Mouse (Mus musculus): ENCODE results near the gene Rnaset2a. TPM values are rescaled to one million over a fixed set of nuclear protein-coding genes. Genes with fewer than 3 reads are reported as not detected.
"Not testable (repeated sequence)": the region's sequence is repeated elsewhere in the genome, so short reads cannot be mapped to it uniquely, and the experiment has no call there.

The Rnaset2a gene
- polyA plus RNA-seq, 1 experiment from 2014 or later: 14.9 TPM

DNA sequence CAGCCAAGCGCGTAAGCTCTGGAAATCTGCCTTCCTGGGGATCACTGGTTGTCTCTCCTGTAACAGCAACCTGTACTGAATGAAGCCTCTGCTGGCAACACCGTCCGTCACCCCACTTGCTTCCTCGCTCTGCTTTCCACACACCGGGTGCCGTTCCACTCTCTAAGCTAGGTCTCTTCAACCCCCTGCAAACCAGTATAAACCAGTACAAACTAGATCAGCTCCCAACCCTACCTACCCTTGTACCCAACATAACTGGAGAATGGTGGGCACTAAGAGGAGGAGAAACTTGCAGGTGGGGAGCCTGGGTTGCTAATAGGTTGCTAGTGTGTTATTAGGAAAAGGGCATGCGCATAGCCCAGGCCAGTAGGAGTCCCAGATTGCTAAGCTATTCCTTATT lies 8.1 kb upstream of the Rnaset2a start:
- DNase-seq (ENCODE audit: low spot score); H3K4me2 ChIP-seq (replicated peaks; ENCODE audit: low read depth, low read length); H3K4me3 ChIP-seq (ENCODE audit: low read depth, low read length); H3K27ac ChIP-seq (ENCODE audit: low read depth, low read length); ATAC-seq (ENCODE audit: low FRiP score); H3K9ac ChIP-seq (ENCODE audit: low read depth, low read length); H3K27me3 ChIP-seq (ENCODE audit: control insufficient read depth, insufficient read depth, low read length); H3K36me3 ChIP-seq (ENCODE audit: control insufficient read depth, insufficient read depth, low read length); H3K4me1 ChIP-seq (replicated peaks; ENCODE audit: control insufficient read depth, insufficient read depth, low read length); H3K9me3 ChIP-seq (ENCODE audit: control insufficient read depth, low read length): not testable (repeated sequence)
- WGBS: no CpG with 5 or more reads among the region's 8 CpGs

- not testable (repeated sequence) for H3K4me3 ChIP-seq (ENCODE audit: low read depth, low read length); ATAC-seq (ENCODE audit: low FRiP score); H3K36me3 ChIP-seq (ENCODE audit: control insufficient read depth, insufficient read depth, low read length); H3K9ac ChIP-seq (ENCODE audit: low read depth, low read length); H3K4me2 ChIP-seq (replicated peaks; ENCODE audit: low read depth, low read length); DNase-seq (ENCODE audit: low spot score); H3K4me1 ChIP-seq (replicated peaks; ENCODE audit: control insufficient read depth, insufficient read depth, low read length); H3K27me3 ChIP-seq (ENCODE audit: control insufficient read depth, insufficient read depth, low read length); H3K27ac ChIP-seq (ENCODE audit: low read depth, low read length); H3K9me3 ChIP-seq (ENCODE audit: control insufficient read depth, low read length)
- WGBS: 94% methylated on average over 7 of the region's 7 CpGs
Measured at GRCm38 (mm10) chr17:8155010-8155409, 7.1 kb upstream of the Rnaset2a start.

GRCm38 (mm10) chr17:8146931-8147330 lies 966 bp downstream of the Rnaset2a start:
- not testable (repeated sequence) for H3K9me3 ChIP-seq (ENCODE audit: control insufficient read depth, low read length); H3K4me1 ChIP-seq (replicated peaks; ENCODE audit: control insufficient read depth, insufficient read depth, low read length); H3K27me3 ChIP-seq (ENCODE audit: control insufficient read depth, insufficient read depth, low read length); H3K36me3 ChIP-seq (ENCODE audit: control insufficient read depth, insufficient read depth, low read length); H3K27ac ChIP-seq (ENCODE audit: low read depth, low read length)
- ATAC-seq (ENCODE audit: low FRiP score) (0 out of 2 replicates have a peak, but pooled peaks have one; percentile 19), DNase-seq (ENCODE audit: low spot score) (peak; percentile 6)
- H3K4me2 ChIP-seq (replicated peaks; ENCODE audit: low read depth, low read length): peak overlapping the region; percentile 39
- peak overlapping the region; percentile 39 for H3K4me3 ChIP-seq (ENCODE audit: low read depth, low read length)
- peak overlapping the region; percentile 59; the same call in 1 of the 2 replicates for H3K9ac ChIP-seq (ENCODE audit: low read depth, low read length)
- 34% methylated on average over 5 of the region's 5 CpGs for WGBS

DNA sequence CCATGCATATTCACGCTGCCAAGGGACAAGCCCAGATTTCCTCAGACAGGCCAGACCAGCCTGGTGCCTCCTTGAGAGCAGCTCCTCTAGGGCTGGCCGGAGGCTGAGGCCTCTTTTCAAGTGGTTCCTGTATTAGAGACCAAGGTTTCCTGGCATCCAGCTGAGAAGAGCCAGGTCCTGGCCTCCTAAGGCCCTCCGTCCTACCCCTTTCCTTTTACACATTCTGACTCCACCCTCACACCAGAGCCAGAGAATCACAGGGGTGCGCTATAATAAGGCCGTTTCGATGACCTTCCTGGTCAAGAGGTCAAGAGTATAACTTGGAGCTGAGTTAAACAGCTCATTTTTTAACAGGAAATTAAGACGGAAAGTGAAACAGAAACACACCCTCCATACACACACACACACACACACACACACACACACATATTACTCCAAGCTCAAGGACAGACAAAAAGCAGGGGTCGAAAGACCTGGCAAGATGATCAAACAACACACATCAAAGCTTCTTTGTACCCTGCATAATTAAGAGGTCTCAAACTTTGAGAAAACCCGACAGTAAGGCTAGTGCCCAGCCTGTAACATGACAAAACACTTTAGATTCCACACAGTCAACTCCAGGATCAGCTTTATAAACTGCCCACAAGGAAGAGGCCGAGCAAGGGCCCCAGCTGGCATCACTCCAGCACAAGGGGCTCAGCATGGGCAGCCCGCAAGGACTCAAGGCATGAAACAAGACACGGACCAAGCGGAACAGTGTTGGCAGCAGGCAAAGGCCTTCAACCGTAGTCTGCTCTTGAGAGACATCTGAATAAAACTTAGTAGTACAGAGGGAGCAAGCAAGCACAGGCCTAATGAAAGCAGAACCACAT lies 3.9 kb downstream of the Rnaset2a start:
- not testable (repeated sequence) for H3K27me3 ChIP-seq (ENCODE audit: control insufficient read depth, insufficient read depth, low read length); H3K9me3 ChIP-seq (ENCODE audit: control insufficient read depth, low read length); DNase-seq (ENCODE audit: low spot score); H3K4me3 ChIP-seq (ENCODE audit: low read depth, low read length); H3K4me2 ChIP-seq (replicated peaks; ENCODE audit: low read depth, low read length); H3K4me1 ChIP-seq (replicated peaks; ENCODE audit: control insufficient read depth, insufficient read depth, low read length); H3K27ac ChIP-seq (ENCODE audit: low read depth, low read length); H3K9ac ChIP-seq (ENCODE audit: low read depth, low read length); ATAC-seq (ENCODE audit: low FRiP score); H3K36me3 ChIP-seq (ENCODE audit: control insufficient read depth, insufficient read depth, low read length)
- WGBS: 64% methylated on average over 12 of the region's 14 CpGs

- not testable (repeated sequence) for H3K9ac ChIP-seq (ENCODE audit: low read depth, low read length); DNase-seq (ENCODE audit: low spot score); H3K9me3 ChIP-seq (ENCODE audit: control insufficient read depth, low read length); H3K27me3 ChIP-seq (ENCODE audit: control insufficient read depth, insufficient read depth, low read length); H3K27ac ChIP-seq (ENCODE audit: low read depth, low read length); H3K4me2 ChIP-seq (replicated peaks; ENCODE audit: low read depth, low read length); H3K4me1 ChIP-seq (replicated peaks; ENCODE audit: control insufficient read depth, insufficient read depth, low read length); H3K4me3 ChIP-seq (ENCODE audit: low read depth, low read length); ATAC-seq (ENCODE audit: low FRiP score); H3K36me3 ChIP-seq (ENCODE audit: control insufficient read depth, insufficient read depth, low read length)
- WGBS: 83% methylated on average over 3 of the region's 3 CpGs
Measured at GRCm38 (mm10) chr17:8140210-8140609, 7.7 kb downstream of the Rnaset2a start.

GRCm38 (mm10) chr17:8138116-8138515 lies 9.8 kb downstream of the Rnaset2a start:
- not testable (repeated sequence) for ATAC-seq (ENCODE audit: low FRiP score); DNase-seq (ENCODE audit: low spot score); H3K4me1 ChIP-seq (replicated peaks; ENCODE audit: control insufficient read depth, insufficient read depth, low read length); H3K4me2 ChIP-seq (replicated peaks; ENCODE audit: low read depth, low read length); H3K36me3 ChIP-seq (ENCODE audit: control insufficient read depth, insufficient read depth, low read length); H3K4me3 ChIP-seq (ENCODE audit: low read depth, low read length); H3K27ac ChIP-seq (ENCODE audit: low read depth, low read length); H3K9ac ChIP-seq (ENCODE audit: low read depth, low read length); H3K27me3 ChIP-seq (ENCODE audit: control insufficient read depth, insufficient read depth, low read length); H3K9me3 ChIP-seq (ENCODE audit: control insufficient read depth, low read length)
- WGBS: 96% methylated on average over 5 of the region's 5 CpGs

DNA sequence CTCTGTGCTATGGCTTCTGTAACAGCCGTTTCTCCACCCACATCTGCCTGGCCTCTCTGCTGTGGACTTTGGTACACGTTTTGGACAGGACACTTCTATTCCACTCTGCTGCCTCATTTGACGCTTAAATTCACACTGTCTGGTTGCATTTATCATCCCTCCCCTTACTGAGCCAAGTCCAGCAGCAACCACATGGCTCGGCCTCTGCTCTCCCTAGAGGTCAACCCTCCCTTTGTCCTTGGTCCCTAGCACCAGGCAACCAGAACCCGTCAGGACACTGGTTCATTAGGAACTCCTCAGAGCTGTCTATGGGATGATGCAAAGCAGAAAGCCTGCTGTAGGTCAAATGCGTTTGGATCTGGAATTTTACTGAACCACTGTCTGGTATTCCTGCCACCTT lies 17.0 kb downstream of the Rnaset2a start:
- not testable (repeated sequence) for H3K9ac ChIP-seq (ENCODE audit: low read depth, low read length); H3K27ac ChIP-seq (ENCODE audit: low read depth, low read length); H3K27me3 ChIP-seq (ENCODE audit: control insufficient read depth, insufficient read depth, low read length); H3K36me3 ChIP-seq (ENCODE audit: control insufficient read depth, insufficient read depth, low read length); H3K4me3 ChIP-seq (ENCODE audit: low read depth, low read length); H3K9me3 ChIP-seq (ENCODE audit: control insufficient read depth, low read length); DNase-seq (ENCODE audit: low spot score); H3K4me2 ChIP-seq (replicated peaks; ENCODE audit: low read depth, low read length); ATAC-seq (ENCODE audit: low FRiP score); H3K4me1 ChIP-seq (replicated peaks; ENCODE audit: control insufficient read depth, insufficient read depth, low read length)
- no CpG with 5 or more reads among the region's 6 CpGs for WGBS

DNA sequence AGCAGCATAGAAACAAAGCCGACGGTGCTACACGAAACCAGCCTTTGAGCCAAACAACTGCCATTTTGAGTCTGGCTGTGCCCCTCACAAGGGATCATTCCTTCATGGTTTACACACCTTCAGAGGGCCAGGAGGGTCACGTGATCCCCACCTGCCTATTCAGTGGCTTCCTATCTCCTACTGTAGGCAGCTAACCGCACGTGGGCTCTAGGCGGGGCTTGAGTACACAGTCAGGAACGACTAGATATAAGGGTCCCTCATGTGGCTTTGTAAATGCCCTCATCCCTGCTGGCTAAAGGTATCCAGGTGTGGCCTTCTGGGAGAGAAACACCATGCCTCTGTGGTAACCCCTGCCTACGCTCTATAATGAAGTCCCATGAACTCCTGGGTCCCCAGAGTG lies 18.3 kb downstream of the Rnaset2a start:
- H3K9me3 ChIP-seq (ENCODE audit: control insufficient read depth, low read length); H3K36me3 ChIP-seq (ENCODE audit: control insufficient read depth, insufficient read depth, low read length); H3K4me2 ChIP-seq (replicated peaks; ENCODE audit: low read depth, low read length); H3K27ac ChIP-seq (ENCODE audit: low read depth, low read length); H3K4me3 ChIP-seq (ENCODE audit: low read depth, low read length); DNase-seq (ENCODE audit: low spot score); H3K9ac ChIP-seq (ENCODE audit: low read depth, low read length); H3K4me1 ChIP-seq (replicated peaks; ENCODE audit: control insufficient read depth, insufficient read depth, low read length); ATAC-seq (ENCODE audit: low FRiP score); H3K27me3 ChIP-seq (ENCODE audit: control insufficient read depth, insufficient read depth, low read length): not testable (repeated sequence)
- WGBS: 91% methylated on average over 9 of the region's 9 CpGs

DNA sequence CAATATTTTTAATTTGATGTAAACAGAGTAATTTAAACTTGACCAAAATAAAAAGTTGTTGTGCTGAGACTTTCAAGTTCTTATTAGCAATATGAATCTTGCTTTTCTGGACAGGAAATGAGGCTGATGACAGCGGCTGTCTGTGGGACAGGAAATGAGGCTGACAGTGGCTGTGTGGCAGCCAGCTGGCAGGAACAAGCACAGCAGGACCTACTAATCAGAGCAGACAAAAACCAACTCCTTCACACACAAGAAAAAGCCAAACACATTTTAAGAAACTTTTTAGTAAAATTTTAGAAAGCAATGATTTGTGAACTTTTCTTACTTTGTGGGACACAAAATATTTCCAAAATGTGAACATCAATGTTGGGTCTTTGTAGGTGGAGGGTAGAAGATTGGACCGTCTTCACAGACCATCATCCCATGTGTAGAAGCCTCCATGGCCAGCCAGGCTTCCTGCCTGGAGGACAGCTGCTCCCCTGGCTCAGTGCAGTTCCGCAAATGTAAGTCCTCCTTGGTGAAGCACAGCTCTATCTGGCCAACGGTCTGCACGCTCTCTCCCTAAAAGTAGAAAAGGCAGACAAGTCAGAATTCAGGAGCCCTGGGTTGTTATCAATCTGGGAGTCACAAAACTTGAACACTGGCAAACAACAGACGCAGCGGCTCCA lies 19.4 kb downstream of the Rnaset2a start:
- not testable (repeated sequence) for H3K4me3 ChIP-seq (ENCODE audit: low read depth, low read length); H3K4me1 ChIP-seq (replicated peaks; ENCODE audit: control insufficient read depth, insufficient read depth, low read length); H3K27ac ChIP-seq (ENCODE audit: low read depth, low read length); H3K36me3 ChIP-seq (ENCODE audit: control insufficient read depth, insufficient read depth, low read length); H3K4me2 ChIP-seq (replicated peaks; ENCODE audit: low read depth, low read length); DNase-seq (ENCODE audit: low spot score); H3K9me3 ChIP-seq (ENCODE audit: control insufficient read depth, low read length); H3K27me3 ChIP-seq (ENCODE audit: control insufficient read depth, insufficient read depth, low read length); ATAC-seq (ENCODE audit: low FRiP score); H3K9ac ChIP-seq (ENCODE audit: low read depth, low read length)
- no CpG with 5 or more reads among the region's 7 CpGs for WGBS
